Mouse (Mus musculus) bone marrow, adult 2 months (tissue): ENCODE results near the gene Thbd.

Source experiments
- CTCF ChIP-seq: fragments of 200-500 bp; IDR thresholded peaks from 2 replicates; pipeline ENCODE4 v1.5.1; 2011; ENCODE audit warnings: low read length, control low read depth; ENCODE audit not compliant: control insufficient read depth, insufficient read depth
- POLR2A ChIP-seq: fragments of 200-500 bp; IDR thresholded peaks from 2 replicates; pipeline ENCODE4 v1.6.1; 2011; ENCODE audit warnings: low read depth, mild to moderate bottlenecking, control low read depth, low read length, borderline replicate concordance; ENCODE audit not compliant: control insufficient read depth

- no peak for TF ChIP-seq CTCF
- no peak for TF ChIP-seq POLR2A
These were observed 10.2 kb downstream of the Thbd start for GRCm38 (mm10) chr2:148397784-148398100.
